Mouse (Mus musculus) heart, postnatal 0 days (tissue): ENCODE results near the gene Epha4. TPM values are rescaled to one million over a fixed set of nuclear protein-coding genes. Genes with fewer than 3 reads are reported as not detected.

Source experiments
- ATAC-seq: fragments of 200-750 bp; cut with Nextera tagmentation; 2 replicates; pipeline ENCODE4 v1.8.0; 2017; ENCODE audit warnings: low read depth, moderate number of reproducible peaks, moderate library complexity; ENCODE audit not compliant: insufficient read depth
- DNase-seq: peaks from one replicate; pipeline ENCODE4 v3.0.0-alpha.2; 2016; ENCODE audit warnings: low spot score
- H3K27ac ChIP-seq: fragments of 300-500 bp; sonication (generic); 2 replicates; pipeline ENCODE4 v1.5.1; 2014; ENCODE audit warnings: low read depth, mild to moderate bottlenecking
- H3K27me3 ChIP-seq: fragments of 300-500 bp; sonication (generic); 2 replicates; pipeline ENCODE4 v1.6.1; 2014; ENCODE audit warnings: low read length, mixed read lengths; ENCODE audit not compliant: control insufficient read depth, insufficient read depth
- H3K36me3 ChIP-seq: fragments of 300-500 bp; sonication (generic); replicated peaks from 2 replicates; pipeline ENCODE4 v1.6.1; 2014; ENCODE audit warnings: low read length, mixed read lengths; ENCODE audit not compliant: control insufficient read depth, insufficient read depth
- H3K4me1 ChIP-seq: fragments of 300-500 bp; sonication (generic); 2 replicates; pipeline ENCODE4 v1.6.1; 2014; ENCODE audit warnings: antibody characterized with exemption; ENCODE audit not compliant: control insufficient read depth, insufficient read depth
- H3K4me2 ChIP-seq: fragments of 300-500 bp; sonication (generic); 2 replicates; pipeline ENCODE4 v1.6.1; 2014; ENCODE audit warnings: low read depth, mild to moderate bottlenecking, low read length, moderate library complexity
- H3K4me3 ChIP-seq: fragments of 300-500 bp; sonication (generic); 2 replicates; pipeline ENCODE4 v1.5.1; 2014; ENCODE audit warnings: low read depth, low read length
- H3K9ac ChIP-seq: fragments of 300-500 bp; sonication (generic); replicated peaks from 2 replicates; pipeline ENCODE4 v1.6.1; 2014; ENCODE audit warnings: low read depth, low read length, mixed read lengths
- H3K9me3 ChIP-seq: fragments of 300-500 bp; sonication (generic); replicated peaks from 2 replicates; pipeline ENCODE4 v1.6.1; 2016; ENCODE audit warnings: low read length; ENCODE audit not compliant: control insufficient read depth
- CTCF ChIP-seq: IDR thresholded peaks from 2 replicates; pipeline ENCODE4 v1.5.1; 2016; ENCODE audit warnings: antibody characterized with exemption, control low read depth, low read depth
- EP300 ChIP-seq: IDR thresholded peaks from 2 replicates; pipeline ENCODE4 v1.6.1; 2016; ENCODE audit warnings: antibody characterized with exemption, low read depth
- WGBS: fragments of 180-500 bp; shearing (Covaris S2); extraction: QIAGEN DNeasy Blood & Tissue Kit; methylation state at CpG from one replicate; pipeline ENCODE4 v1.1.7; 2014; 5-methylcytosine and 5-hydroxymethylcytosine counted together
- polyA plus RNA-seq: library from polyadenylated mRNA; unstranded; fragments of >200 nt; fragmentation: Nextera tagmentation; extraction: Ambion mirVana; gene quantifications from 2 replicates; pipeline ENCODE4 v1.2.1, GENCODE M21; 2015
- total RNA-seq: library from RNA; depleted of rRNA; stranded (reverse); fragments of >200 nt; gene quantifications from 2 replicates; pipeline ENCODE4 v1.2.3, GENCODE M21; 2014; ENCODE audit warnings: low replicate concordance

Gene Epha4
- total and polyA plus RNA-seq, 2 experiments from 2014 or later, result 8.5 to 20.3 TPM

- Histone ChIP-seq H3K4me3 (no peak overlapping the region), H3K36me3 (no peaks in the 10 kb centered on the region), H3K27ac (no peak overlapping the region), H3K9ac (no peak overlapping the region), H3K4me2 (no peak overlapping the region), H3K27me3 (no peaks in the 10 kb centered on the region), H3K4me1 (no peaks in the 10 kb centered on the region), H3K9me3 (no peaks in the 10 kb centered on the region)
- WGBS, result 83% methylated on average over 1 of the region's 1 CpGs
- TF ChIP-seq EP300 (no peak), CTCF (no peak)
- DNase-seq (no peak), ATAC-seq (no peak)
These were observed 61.1 kb downstream of the Epha4 start for GRCm38 (mm10) chr1:77453811-77454210.

- DNase-seq, result no peak
- WGBS, result 65% methylated on average over 3 of the region's 3 CpGs
- no peak overlapping the region for H3K9ac ChIP-seq
- no peak overlapping the region for H3K4me2 ChIP-seq
- H3K4me3 ChIP-seq, result no peak overlapping the region
- H3K27ac ChIP-seq, result no peak overlapping the region
- H3K9me3 ChIP-seq, result no peaks in the 10 kb centered on the region
- no peak for ATAC-seq
- H3K27me3 ChIP-seq, result no peaks in the 10 kb centered on the region
- no peak for TF ChIP-seq EP300
- no peak for TF ChIP-seq CTCF
- no peaks in the 10 kb centered on the region for H3K4me1 ChIP-seq
- H3K36me3 ChIP-seq, result no peaks in the 10 kb centered on the region
These were observed 62.2 kb downstream of the Epha4 start for GRCm38 (mm10) chr1:77452721-77453120.

GRCm38 (mm10) chr1:77451541-77451940 lies 63.3 kb downstream of the Epha4 start:
- Histone ChIP-seq H3K27ac (no peak overlapping the region), H3K36me3 (no peaks in the 10 kb centered on the region), H3K4me2 (no peak overlapping the region), H3K9ac (no peak overlapping the region), H3K27me3 (no peaks in the 10 kb centered on the region), H3K9me3 (no peaks in the 10 kb centered on the region), H3K4me1 (no peaks in the 10 kb centered on the region), H3K4me3 (no peak overlapping the region)
- ATAC-seq, result no peak
- DNase-seq, result no peak
- no peak for TF ChIP-seq EP300
- TF ChIP-seq CTCF, result no peak
- WGBS, result 86% methylated on average over 3 of the region's 3 CpGs

- DNase-seq, result no peak
- no peaks in the 10 kb centered on the region for H3K9me3 ChIP-seq
- WGBS, result 73% methylated on average over 3 of the region's 3 CpGs
These were observed 64.7 kb downstream of the Epha4 start for GRCm38 (mm10) chr1:77450201-77450600.

GRCm38 (mm10) chr1:77447061-77447614 lies 67.8 kb downstream of the Epha4 start:
- 89% methylated on average over 1 of the region's 1 CpGs for WGBS
- no peaks in the 10 kb centered on the region for H3K9me3 ChIP-seq
- H3K4me3 ChIP-seq, result no peak overlapping the region
- DNase-seq (no peak), ATAC-seq (no peak)
- no peaks in the 10 kb centered on the region for H3K36me3 ChIP-seq
- no peaks in the 10 kb centered on the region for H3K27me3 ChIP-seq
- H3K27ac ChIP-seq, result no peak overlapping the region
- H3K4me2 ChIP-seq, result no peak overlapping the region
- TF ChIP-seq CTCF, result no peak
- TF ChIP-seq EP300, result no peak
- no peaks in the 10 kb centered on the region for H3K4me1 ChIP-seq
- no peak overlapping the region for H3K9ac ChIP-seq

More at GRCm38 (mm10) chr1:77450201-77450600, 64.7 kb downstream of the Epha4 start:
- no peaks in the 10 kb centered on the region for H3K36me3 ChIP-seq
- H3K27ac ChIP-seq, result no peak overlapping the region
- H3K4me2 ChIP-seq, result no peak overlapping the region
- TF ChIP-seq CTCF (no peak), EP300 (no peak)
- no peak overlapping the region for H3K4me3 ChIP-seq
- no peaks in the 10 kb centered on the region for H3K4me1 ChIP-seq
- H3K27me3 ChIP-seq, result no peaks in the 10 kb centered on the region
- H3K9ac ChIP-seq, result no peak overlapping the region
- no peak for ATAC-seq

GRCm38 (mm10) chr1:77446438-77446837 lies 68.5 kb downstream of the Epha4 start:
- H3K27me3 ChIP-seq, result no peaks in the 10 kb centered on the region
- H3K9ac ChIP-seq, result no peak overlapping the region
- no peaks in the 10 kb centered on the region for H3K36me3 ChIP-seq
- DNase-seq (no peak), ATAC-seq (no peak)
- no peak for TF ChIP-seq EP300
- TF ChIP-seq CTCF, result no peak
- H3K4me3 ChIP-seq, result no peak overlapping the region
- WGBS, result 90% methylated on average over 12 of the region's 12 CpGs
- H3K27ac ChIP-seq, result no peak overlapping the region
- H3K9me3 ChIP-seq, result no peaks in the 10 kb centered on the region
- no peak overlapping the region for H3K4me2 ChIP-seq
- no peaks in the 10 kb centered on the region for H3K4me1 ChIP-seq
